Mouse (Mus musculus) retina, adult 2 months (tissue): ENCODE measurements at regions not wholly inside any gene's neighbourhood (a gene's known extent, or its start where the extent isn't known, plus 50 kb on each side); places are given as distances from the start of the nearest gene placed in this dataset.

ENCODE experiments used
- DNase-seq: peaks from one replicate; pipeline ENCODE4 v3.0.0-alpha.2; 2012; ENCODE audit warnings: low read depth, low spot score

GRCm38 (mm10) chr13:34800906-34801305, 66.3 kb downstream of the Fam50b start:
- DNase-seq = no peak

- DNase-seq = no peak
Measured at GRCm38 (mm10) chr13:34806532-34807092, 68.5 kb upstream of the Prpf4b start.

GRCm38 (mm10) chr13:34809536-34809935, 65.6 kb upstream of the Prpf4b start:
- no peak for DNase-seq

- DNase-seq = peak; percentile 74
Measured at GRCm38 (mm10) chr13:34814161-34815056, 60.7 kb upstream of the Prpf4b start.

- no peak for DNase-seq
Measured at GRCm38 (mm10) chr13:34815057-34815410, 60.1 kb upstream of the Prpf4b start.

- DNase-seq = no peak
Measured at GRCm38 (mm10) chr13:34818211-34818610, 56.9 kb upstream of the Prpf4b start.

GRCm38 (mm10) chr13:34820423-34820822, 54.7 kb upstream of the Prpf4b start:
- DNase-seq = no peak

- DNase-seq = no peak
Measured at GRCm38 (mm10) chr13:34821946-34822345, 53.2 kb upstream of the Prpf4b start.

- DNase-seq = no peak
Measured at GRCm38 (mm10) chr13:34824157-34824556, 50.9 kb upstream of the Prpf4b start.
